Mouse (Mus musculus): Measurements from ENCODE around the gene Brd4. TPM values are rescaled to one million over a fixed set of nuclear protein-coding genes. Genes with fewer than 3 reads are reported as not detected.

Brd4 gene
- polyA plus RNA-seq, 1 experiment: 80.7 TPM

DNA sequence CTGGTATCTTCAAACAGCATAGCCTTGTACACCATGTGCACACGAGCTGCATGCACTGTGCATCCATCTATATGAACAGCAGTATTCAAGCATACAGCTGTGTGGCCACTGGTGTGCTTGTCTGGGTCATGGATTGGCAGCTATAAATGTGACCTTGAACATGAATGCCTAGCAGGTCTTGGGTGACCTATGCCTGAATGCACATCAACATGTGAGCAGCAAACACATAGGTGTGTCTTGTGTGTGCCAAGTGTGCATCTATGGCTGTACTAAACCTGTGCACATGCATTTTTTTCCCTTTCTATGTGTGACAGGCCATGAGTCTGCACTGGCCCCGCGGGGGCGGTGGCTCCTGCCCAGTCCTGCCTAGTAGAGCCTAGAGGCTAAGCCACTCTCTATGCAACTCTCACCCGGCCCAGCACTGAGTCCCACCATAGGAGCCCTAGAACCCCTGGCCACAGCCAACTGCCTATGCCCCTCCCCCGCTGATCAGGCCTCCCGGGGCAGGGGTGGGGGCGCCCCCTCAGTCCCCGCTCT, 119.2 kb downstream of the Brd4 start:
- peaks cover 7% of the 10 kb centered on the region for H3K4me1 ChIP-seq (ENCODE audit: control insufficient read depth, insufficient read depth, low read length)
- no peak overlapping the region for H3K27ac ChIP-seq (ENCODE audit: insufficient read depth, low read length)
- TF ChIP-seq POLR2A (IDR thresholded peaks at IDR 0.05; ENCODE audit: low read depth, low read length): no peak
- TF ChIP-seq CTCF (IDR thresholded peaks at IDR 0.05; ENCODE audit: borderline replicate concordance, insufficient read depth, low read length): no peak
- peak overlapping the region; percentile 41; the same call in 1 of the 2 replicates for H3K4me3 ChIP-seq (ENCODE audit: insufficient read depth, low read length)

DNA sequence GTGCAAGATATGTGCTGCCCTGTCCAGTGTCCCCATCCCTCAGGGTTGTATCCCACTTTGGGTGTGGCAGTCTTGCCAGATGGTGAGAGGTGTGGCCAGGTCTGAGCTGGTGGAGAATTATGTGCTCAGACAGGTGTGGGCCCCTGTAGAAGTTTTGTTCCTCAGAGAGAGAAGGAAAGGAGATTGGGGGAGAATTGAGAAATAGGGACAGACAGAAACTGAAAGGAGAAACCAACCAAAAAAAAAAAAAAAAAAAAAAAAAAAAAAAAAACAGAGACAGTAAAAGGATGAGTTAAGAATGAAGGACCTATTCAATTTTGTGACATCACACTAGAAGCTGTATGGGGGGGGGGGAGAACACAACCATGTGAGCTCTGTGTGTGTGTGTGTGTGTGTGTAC, 119.7 kb downstream of the Brd4 start:
- Histone ChIP-seq H3K4me3 (ENCODE audit: insufficient read depth, low read length) (no peak overlapping the region), H3K4me1 (ENCODE audit: control insufficient read depth, insufficient read depth, low read length) (peaks cover 5% of the 10 kb centered on the region), H3K27ac (ENCODE audit: insufficient read depth, low read length) (no peak overlapping the region)
- TF ChIP-seq CTCF (IDR thresholded peaks at IDR 0.05; ENCODE audit: borderline replicate concordance, insufficient read depth, low read length): no peak

DNA sequence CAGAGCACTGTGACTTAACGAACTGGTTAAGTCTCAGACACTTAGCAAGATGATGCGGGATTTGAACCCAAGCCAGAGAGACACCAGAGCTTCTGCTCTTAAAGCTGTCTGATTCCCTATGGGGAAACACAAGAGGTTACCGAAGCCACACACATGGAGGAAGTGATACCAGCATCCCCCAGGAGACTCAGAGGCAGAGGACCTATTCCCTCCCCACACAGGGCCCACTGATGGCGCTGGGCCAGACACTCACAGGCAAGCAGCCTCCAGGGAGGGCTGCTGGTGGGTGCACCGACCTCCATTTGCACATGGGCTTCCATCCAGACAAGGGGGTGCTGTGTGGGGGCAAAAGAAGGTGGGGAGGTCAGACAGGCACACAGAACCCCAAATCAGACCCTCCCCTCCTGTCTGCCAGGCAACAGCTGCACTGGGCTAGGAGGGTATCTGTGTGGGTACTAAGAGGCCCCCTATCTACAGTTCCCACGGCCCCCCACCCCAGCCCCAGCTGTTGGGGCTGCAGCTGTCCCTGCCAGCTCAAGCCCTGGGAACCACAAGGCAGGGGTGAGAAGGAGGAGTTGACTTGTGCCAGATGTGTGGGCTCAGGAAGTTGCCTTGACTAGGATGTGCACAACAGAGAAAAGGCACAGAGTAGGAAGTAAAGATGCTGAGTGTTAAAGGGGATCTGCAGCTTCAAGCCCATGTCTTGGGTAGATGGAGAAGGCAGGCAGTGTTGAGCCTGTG, 120.4 kb downstream of the Brd4 start:
- H3K4me3 ChIP-seq (ENCODE audit: insufficient read depth, low read length): no peak overlapping the region
- TF ChIP-seq POLR2A (IDR thresholded peaks at IDR 0.05; ENCODE audit: low read depth, low read length) (no peak), CTCF (IDR thresholded peaks at IDR 0.05; ENCODE audit: borderline replicate concordance, insufficient read depth, low read length) (no peak)
- H3K4me1 ChIP-seq (ENCODE audit: control insufficient read depth, insufficient read depth, low read length): 0 out of 2 replicates have a peak, but pooled peaks cover 3% of the 10 kb centered on the region
- H3K27ac ChIP-seq (ENCODE audit: insufficient read depth, low read length): no peak overlapping the region

DNA sequence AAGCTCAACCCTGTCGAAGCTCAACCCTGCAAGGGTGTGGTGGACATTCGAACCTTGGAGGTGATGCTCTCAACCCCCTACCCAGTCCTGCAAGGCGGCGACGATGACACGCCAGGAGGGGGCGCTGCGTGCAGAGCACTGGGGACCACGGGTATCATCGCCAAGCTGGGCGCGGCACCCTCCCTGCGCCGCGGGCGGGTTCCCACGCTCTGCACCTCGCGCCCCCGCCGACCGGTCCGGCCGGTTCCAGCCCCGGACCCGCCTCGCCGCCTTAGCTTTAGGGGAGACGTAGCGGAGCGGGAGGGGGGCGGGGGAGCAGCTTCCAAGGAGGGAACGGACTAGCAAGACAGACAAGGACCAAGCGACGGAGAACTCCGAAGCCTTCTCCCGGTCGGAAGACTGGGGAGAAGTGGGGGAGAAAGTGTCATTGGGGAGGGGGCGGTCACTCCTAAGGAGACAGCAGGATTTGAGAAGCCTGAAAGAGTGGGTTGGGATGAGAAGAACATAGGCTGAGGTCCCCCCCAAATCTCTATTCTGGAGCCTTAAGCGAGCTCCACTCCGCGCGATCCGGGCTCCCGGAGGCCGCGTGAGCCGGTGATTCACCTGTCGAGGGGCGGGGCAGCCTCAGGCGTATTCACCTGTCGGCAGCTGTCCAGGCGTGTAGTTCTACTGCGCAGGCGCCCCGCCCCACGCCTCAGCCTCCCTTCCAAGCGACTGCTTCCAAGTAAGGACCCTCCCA, 122.2 kb downstream of the Brd4 start:
- peak overlapping the region; percentile 15; the same call in 1 of the 2 replicates for H3K4me3 ChIP-seq (ENCODE audit: insufficient read depth, low read length)
- H3K4me1 ChIP-seq (ENCODE audit: control insufficient read depth, insufficient read depth, low read length): 0 out of 2 replicates have a peak, but pooled peaks cover 3% of the 10 kb centered on the region
- H3K27ac ChIP-seq (ENCODE audit: insufficient read depth, low read length): no peak overlapping the region
- TF ChIP-seq CTCF (IDR thresholded peaks at IDR 0.05; ENCODE audit: borderline replicate concordance, insufficient read depth, low read length) (peak; percentile 86), POLR2A (IDR thresholded peaks at IDR 0.05; ENCODE audit: low read depth, low read length) (no peak)

DNA sequence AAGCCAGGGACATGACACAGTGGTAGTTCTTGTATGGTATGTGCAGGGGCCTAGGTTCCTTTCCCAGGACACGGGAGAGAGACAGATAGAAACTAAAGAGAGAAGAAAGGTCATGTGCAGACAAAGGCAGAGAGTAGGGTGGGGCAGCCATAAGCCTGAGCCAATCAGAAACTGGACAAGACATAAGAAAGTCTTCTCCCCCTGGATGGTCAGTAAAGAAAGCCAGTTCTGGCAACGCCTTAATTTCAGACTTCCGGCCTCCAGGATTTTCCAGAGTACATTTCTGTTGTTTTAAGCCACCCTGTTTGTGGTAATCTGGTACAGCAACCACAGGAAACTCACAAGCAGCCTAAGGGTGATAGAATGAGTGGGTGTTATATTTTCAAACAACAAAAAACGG, 123.6 kb downstream of the Brd4 start:
- no peak overlapping the region for H3K4me3 ChIP-seq (ENCODE audit: insufficient read depth, low read length)
- TF ChIP-seq CTCF (IDR thresholded peaks at IDR 0.05; ENCODE audit: borderline replicate concordance, insufficient read depth, low read length): no peak
- TF ChIP-seq POLR2A (IDR thresholded peaks at IDR 0.05; ENCODE audit: low read depth, low read length): no peak

DNA sequence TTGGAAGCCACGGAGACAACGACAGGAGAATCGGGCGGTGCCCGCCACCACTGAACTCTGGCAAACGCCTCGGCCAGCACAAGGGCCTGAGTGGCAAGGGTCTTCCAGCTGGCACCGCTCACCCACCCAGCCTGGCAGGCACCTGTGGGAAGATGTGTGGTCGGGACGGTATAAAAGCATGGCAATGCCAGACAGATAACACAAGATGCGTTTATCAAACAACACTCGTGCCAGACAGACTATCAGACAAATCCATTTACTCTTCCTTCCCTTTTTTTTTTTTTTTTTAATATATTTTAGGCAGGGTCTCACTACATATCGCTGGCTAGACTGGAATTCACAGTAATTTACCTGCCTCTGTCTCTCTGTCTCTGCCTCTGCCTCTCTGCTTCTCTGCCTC, 125.7 kb downstream of the Brd4 start:
- no peak overlapping the region for H3K27ac ChIP-seq (ENCODE audit: insufficient read depth, low read length)
- no peak for TF ChIP-seq CTCF (IDR thresholded peaks at IDR 0.05; ENCODE audit: borderline replicate concordance, insufficient read depth, low read length)
- no peak for TF ChIP-seq POLR2A (IDR thresholded peaks at IDR 0.05; ENCODE audit: low read depth, low read length)
- H3K4me3 ChIP-seq (ENCODE audit: insufficient read depth, low read length): no peak overlapping the region
- H3K4me1 ChIP-seq (ENCODE audit: control insufficient read depth, insufficient read depth, low read length): no peaks in the 10 kb centered on the region

More for the DNA sequence above, 123.6 kb downstream of the Brd4 start:
- Histone ChIP-seq H3K4me1 (ENCODE audit: control insufficient read depth, insufficient read depth, low read length) (0 out of 2 replicates have a peak, but pooled peaks cover 3% of the 10 kb centered on the region), H3K27ac (ENCODE audit: insufficient read depth, low read length) (no peak overlapping the region)

DNA sequence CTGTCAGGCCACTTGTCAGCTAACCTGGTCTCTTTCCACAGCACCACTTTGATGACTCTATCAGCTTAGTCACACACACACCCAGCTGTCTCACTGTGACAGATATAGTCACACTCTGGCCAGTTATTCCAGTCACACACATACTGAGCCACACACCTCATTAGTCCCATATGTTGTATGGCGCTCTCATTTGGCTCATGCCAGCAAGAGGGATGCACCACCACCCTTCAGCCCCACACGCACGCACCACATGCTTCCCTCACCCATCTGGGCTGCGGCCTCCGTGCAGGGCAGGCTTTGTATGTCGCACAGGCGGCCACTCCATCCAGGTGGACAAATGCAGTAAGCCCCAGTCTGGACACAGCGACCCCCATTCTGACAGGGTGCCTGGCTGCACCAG, 137.8 kb downstream of the Brd4 start:
- Histone ChIP-seq H3K27ac (ENCODE audit: insufficient read depth, low read length) (no peak overlapping the region), H3K4me3 (ENCODE audit: insufficient read depth, low read length) (no peak overlapping the region)

More for the DNA sequence above, 137.8 kb downstream of the Brd4 start:
- TF ChIP-seq CTCF (IDR thresholded peaks at IDR 0.05; ENCODE audit: borderline replicate concordance, insufficient read depth, low read length) (no peak), POLR2A (IDR thresholded peaks at IDR 0.05; ENCODE audit: low read depth, low read length) (no peak)
- no peaks in the 10 kb centered on the region for H3K4me1 ChIP-seq (ENCODE audit: control insufficient read depth, insufficient read depth, low read length)

Other genes starting within 250 kb of the Brd4 start
- gene Rrp1b, start 248.6 kb downstream of the Brd4 start, polyA plus RNA-seq (2011; ENCODE audit: insufficient read length, low read depth, missing spikeins): 30.0 and 38.6 TPM in 2 replicates
- gene Hsf2bp, start 248.4 kb downstream of the Brd4 start, polyA plus RNA-seq (2011; ENCODE audit: insufficient read length, low read depth, missing spikeins): not detected in 2 replicates
- 18.8 and 20.8 TPM in 2 replicates for gene Notch3, start 117.9 kb downstream of the Brd4 start, polyA plus RNA-seq (2011; ENCODE audit: insufficient read length, low read depth, missing spikeins)
- gene Ephx3, start 95.2 kb downstream of the Brd4 start, polyA plus RNA-seq (2011; ENCODE audit: insufficient read length, low read depth, missing spikeins): not detected in 2 replicates
- gene Akap8, start 36.5 kb upstream of the Brd4 start, polyA plus RNA-seq (2011; ENCODE audit: insufficient read length, low read depth, missing spikeins): 53.2 and 61.9 TPM in 2 replicates
- 28.0 and 32.7 TPM in 2 replicates for gene Akap8l, start 65.9 kb upstream of the Brd4 start, polyA plus RNA-seq (2011; ENCODE audit: insufficient read length, low read depth, missing spikeins)
- 24.4 and 26.1 TPM in 2 replicates for gene Wiz, start 104.7 kb upstream of the Brd4 start, polyA plus RNA-seq (2011; ENCODE audit: insufficient read length, low read depth, missing spikeins)
- not detected in 2 replicates for gene Rasal3, start 118.9 kb upstream of the Brd4 start, polyA plus RNA-seq (2011; ENCODE audit: insufficient read length, low read depth, missing spikeins)
- not detected in 2 replicates for gene Pglyrp2, start 139.4 kb upstream of the Brd4 start, polyA plus RNA-seq (2011; ENCODE audit: insufficient read length, low read depth, missing spikeins)
- not detected in 2 replicates for gene Cyp4f39, start 168.0 kb upstream of the Brd4 start, polyA plus RNA-seq (2011; ENCODE audit: insufficient read length, low read depth, missing spikeins)
- 15.1 and 15.8 TPM in 2 replicates for gene Cyp4f17, start 221.3 kb upstream of the Brd4 start, polyA plus RNA-seq (2011; ENCODE audit: insufficient read length, low read depth, missing spikeins)

Data from embryonic fibroblast, embryonic 13.5 days (primary cell).